Mouse (Mus musculus) layer of hippocampus, postnatal 36 days (tissue): ENCODE measurements around the gene Dab1. TPM values are rescaled to one million over a fixed set of nuclear protein-coding genes. Genes with fewer than 3 reads are reported as not detected.
A peak's percentile ranks its signal among the peaks of the same experiment; 100 is the strongest.

Experiments
- DNase-seq, 2 experiments: peaks; one replicate each; pipeline ENCODE4 v3.0.0; 2022
- total RNA-seq, 2 experiments: library from RNA; stranded (reverse); gene quantifications; 2 replicates each; pipeline ENCODE4 v1.2.3; 2021

The Dab1 gene
- total RNA-seq, 2 experiments from 2014 or later, result 139 to 161 TPM

DNA sequence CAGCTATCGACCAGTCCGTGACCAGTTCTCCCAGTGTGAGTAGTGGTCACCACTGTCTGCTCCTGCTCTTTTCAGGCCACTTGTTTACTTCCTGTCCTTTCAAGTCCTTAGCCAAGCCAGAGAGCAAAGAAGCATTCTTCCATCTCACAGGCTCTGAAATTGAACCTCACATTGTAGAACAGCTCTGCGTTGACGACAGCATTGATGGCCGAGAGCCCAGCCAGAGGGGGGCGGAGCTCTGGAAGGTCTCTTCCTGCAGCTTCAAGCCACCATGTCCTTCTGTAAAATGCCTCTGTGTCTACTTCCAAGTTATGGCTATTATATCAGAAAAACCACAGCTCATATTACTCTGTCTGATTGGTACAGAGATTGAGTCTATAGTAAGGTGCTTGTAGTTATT is 1127.3 kb downstream of the Dab1 start:
- DNase-seq, result peak; percentile 20 to 31

DNA sequence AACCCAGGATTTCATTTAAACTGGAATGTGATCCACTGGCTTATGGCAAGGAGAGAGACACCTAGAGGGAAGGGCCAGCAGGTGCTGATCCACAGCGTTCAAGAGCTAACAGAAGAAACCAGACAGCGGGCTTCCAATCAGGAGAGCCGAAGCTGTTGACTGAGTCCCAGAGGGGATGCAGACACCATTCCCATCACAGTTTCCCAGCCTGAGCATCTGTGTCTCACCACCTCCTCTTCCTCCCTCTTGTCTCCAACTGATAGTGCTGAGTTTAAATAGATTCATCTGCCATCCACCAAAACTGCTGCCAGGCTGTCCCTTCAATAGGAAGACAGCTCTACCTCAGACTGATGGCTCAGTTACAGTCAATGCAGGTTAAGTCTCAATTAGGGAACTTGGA is 1134.9 kb downstream of the Dab1 start:
- peak; percentile 19 to 23 for DNase-seq

DNA sequence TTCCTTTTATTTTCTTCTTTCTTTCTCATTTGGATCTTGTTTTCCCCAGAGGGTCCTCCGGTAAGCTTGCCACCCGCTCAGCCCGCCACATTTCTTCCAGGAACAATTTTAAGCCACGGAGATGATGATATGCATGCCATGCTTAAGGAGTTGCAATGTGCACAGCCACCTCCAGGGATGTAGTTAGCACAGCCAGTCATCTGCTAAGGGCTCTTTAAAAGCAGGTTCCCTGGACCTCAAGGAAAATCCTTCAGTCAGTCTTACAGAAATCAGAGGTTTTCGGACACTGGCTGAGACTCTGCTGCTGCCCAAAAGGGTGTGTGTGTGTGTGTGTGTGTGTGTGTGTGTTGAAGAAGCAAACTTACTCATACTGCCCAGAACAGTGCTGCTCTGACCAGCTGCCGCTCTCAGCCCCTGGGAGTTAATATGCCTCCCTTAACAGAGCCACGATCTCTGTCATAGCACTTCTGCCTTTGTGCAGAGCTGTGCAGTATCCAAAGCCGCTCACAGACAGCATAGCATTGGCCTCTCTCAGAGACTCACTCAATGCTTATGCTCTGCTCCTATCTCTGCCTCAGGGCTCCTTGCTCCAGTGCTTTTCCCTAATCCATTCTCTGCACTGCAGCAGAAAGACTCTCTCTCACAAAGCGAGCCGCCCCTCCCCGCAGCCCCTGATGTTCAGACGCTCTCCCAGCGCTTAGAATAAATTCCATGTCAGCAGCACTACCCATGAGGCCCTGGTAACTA is 1141.9 kb downstream of the Dab1 start:
- no peak for DNase-seq

- DNase-seq, result no peak
Observed at GRCm38 (mm10) chr4:104766065-104766464, 1146.9 kb downstream of the Dab1 start, which contains the start of gene C8b. Gene C8b (plus strand): TSS chr4:104766317.

DNA sequence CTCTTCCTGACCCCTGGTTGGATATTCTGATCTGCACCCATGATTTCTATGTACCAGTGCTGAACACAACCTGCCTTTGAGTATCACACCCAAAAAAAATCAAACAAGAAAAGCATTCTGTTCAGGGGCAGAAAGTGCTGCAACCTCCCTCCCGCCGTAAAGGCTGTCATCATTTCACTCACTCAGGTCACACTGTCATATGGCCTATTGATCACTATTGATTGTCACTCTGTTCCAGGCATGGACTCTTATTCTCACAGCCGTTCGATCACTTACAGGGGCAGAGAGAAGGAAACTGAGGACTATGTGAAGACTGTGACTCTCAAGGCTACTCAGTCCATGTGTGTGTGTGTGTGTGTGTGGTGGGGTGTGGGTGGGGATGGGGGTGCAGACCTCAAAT is 1149.0 kb downstream of the Dab1 start:
- no peak for DNase-seq

DNA sequence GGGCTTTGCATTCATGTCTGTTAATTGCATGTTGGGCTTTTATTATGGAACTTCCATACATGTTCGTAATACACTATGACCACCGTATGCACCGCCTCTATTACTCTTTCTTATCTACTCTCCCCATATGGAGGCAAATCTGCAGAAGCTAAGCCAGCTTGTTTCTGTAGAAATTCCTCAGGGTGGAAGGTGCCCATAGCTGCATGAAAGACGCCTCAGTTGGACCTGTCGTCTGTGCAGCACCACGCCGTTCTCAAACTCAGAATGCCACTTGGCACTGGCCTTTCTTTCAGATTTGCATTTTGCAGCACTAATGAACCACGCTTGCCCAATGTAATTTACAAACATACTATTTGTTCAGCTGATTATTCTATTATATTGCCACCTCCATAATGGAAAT is 1150.4 kb downstream of the Dab1 start:
- DNase-seq, result no peak

DNA sequence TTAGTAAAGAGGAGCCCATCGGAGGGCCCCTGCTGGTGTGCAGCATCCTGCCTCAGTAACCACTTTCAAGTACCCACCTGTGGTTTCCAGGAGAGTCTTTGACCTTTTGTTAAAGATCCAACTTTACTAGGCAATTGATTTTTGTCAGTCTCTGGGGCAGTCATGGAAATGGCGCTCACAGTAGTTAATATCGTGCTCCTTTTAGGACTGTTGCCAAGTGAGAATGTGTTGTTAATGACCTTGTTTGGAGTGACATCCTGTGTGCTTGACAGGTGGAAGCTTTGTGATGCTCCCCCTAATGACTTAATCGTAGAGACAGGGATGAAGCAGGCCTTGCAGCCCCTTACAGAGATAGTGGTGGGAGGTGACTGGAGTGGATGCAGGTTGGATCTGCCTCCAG is 1151.2 kb downstream of the Dab1 start:
- no peak for DNase-seq

DNA sequence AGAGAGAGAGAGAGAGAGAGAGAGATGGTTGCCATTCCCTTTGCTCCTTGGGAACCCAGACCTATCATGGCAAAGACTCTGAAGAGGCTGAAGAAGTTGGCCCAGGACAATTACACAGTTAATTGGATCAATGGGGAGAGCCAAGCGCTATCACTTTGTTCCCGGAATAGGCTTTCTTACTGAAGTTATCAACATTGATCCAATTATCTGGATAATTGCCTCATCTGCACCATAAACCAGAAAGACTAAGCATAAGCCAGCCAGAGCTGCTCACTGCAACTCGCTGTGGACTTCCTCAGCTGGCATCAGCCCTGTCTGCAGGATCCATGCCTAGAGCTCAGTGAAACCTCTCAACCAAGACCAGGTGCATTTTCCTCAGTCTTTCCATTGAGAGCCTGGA is 1156.4 kb downstream of the Dab1 start:
- DNase-seq, result no peak

DNA sequence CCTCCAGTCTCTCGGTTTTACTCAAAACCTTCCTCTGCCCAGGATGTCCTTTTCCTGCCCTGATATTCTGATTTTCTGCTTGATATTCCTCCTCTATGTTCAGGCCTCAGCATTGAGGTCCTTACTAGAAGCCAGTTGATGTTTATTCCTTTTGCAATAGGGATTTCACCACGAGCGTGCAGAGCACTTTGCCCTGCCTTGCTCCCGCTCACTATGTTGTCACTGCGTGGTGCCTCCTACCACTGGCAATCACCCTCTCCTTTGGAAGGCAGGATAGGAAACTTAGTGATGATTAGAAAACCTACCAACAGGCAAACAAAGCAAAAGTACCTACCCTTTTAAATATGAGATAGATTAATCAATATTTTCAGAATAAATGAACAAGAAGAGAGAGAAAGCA is 1160.3 kb downstream of the Dab1 start:
- no peak for DNase-seq

- DNase-seq, result no peak
Observed at GRCm38 (mm10) chr4:104781441-104781840, 1162.3 kb downstream of the Dab1 start.

GRCm38 (mm10) chr4:104782346-104782745 is 1163.2 kb downstream of the Dab1 start:
- DNase-seq, result no peak

DNA sequence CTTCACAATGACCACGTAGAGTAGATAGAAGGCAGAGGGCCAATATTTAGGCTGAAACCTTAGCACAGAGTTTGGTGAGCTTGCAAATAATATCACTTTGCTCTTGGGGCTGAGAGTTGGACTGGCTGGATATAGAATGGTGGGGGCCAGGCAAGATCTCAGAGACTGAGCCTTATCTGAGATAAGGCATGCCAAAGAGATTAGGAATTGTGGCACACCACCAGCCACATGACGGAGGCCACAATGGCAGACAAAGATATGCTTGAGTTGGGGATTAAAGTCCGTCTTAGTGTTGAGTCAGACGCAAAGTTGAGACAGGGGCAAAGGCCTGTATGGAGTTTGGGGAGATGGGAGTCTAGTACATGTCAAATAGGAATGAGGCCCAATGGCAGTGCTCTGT is 1173.0 kb downstream of the Dab1 start:
- DNase-seq, result no peak
